Mouse (Mus musculus) right cerebral cortex, postnatal 25 days (tissue): ENCODE measurements around the gene Erc2.

ENCODE experiments used
- DNase-seq: peaks from one replicate; pipeline ENCODE4 v3.0.0; 2022

Erc2 gene

GRCm38 (mm10) chr14:28203874-28204273 is 581.6 kb downstream of the Erc2 start:
- no peak for DNase-seq

GRCm38 (mm10) chr14:28206303-28206702 is 584.1 kb downstream of the Erc2 start:
- no peak for DNase-seq

GRCm38 (mm10) chr14:28225550-28225949 is 603.3 kb downstream of the Erc2 start:
- no peak for DNase-seq

GRCm38 (mm10) chr14:28230563-28230962 is 608.3 kb downstream of the Erc2 start:
- no peak for DNase-seq

- DNase-seq = no peak
These were observed 609.0 kb downstream of the Erc2 start for GRCm38 (mm10) chr14:28231241-28231640.

- no peak for DNase-seq
These were observed 616.3 kb downstream of the Erc2 start for GRCm38 (mm10) chr14:28238336-28239048.

GRCm38 (mm10) chr14:28240111-28240510 is 617.9 kb downstream of the Erc2 start:
- no peak for DNase-seq

- no peak for DNase-seq
These were observed 620.5 kb downstream of the Erc2 start for GRCm38 (mm10) chr14:28242743-28243142.

GRCm38 (mm10) chr14:28243474-28243873 is 621.2 kb downstream of the Erc2 start:
- no peak for DNase-seq

- no peak for DNase-seq
These were observed 640.5 kb downstream of the Erc2 start for GRCm38 (mm10) chr14:28262706-28263105.

GRCm38 (mm10) chr14:28267367-28267766 is 645.1 kb downstream of the Erc2 start:
- DNase-seq = no peak

- no peak for DNase-seq
These were observed 649.6 kb downstream of the Erc2 start for GRCm38 (mm10) chr14:28271846-28272245.

GRCm38 (mm10) chr14:28273669-28274068 is 651.4 kb downstream of the Erc2 start:
- DNase-seq = no peak

GRCm38 (mm10) chr14:28274826-28275225 is 652.6 kb downstream of the Erc2 start:
- DNase-seq = no peak

GRCm38 (mm10) chr14:28278951-28279350 is 656.7 kb downstream of the Erc2 start:
- no peak for DNase-seq

GRCm38 (mm10) chr14:28280376-28280775 is 658.1 kb downstream of the Erc2 start:
- no peak for DNase-seq

- no peak for DNase-seq
These were observed 661.3 kb downstream of the Erc2 start for GRCm38 (mm10) chr14:28283319-28284095.

GRCm38 (mm10) chr14:28286511-28286910 is 664.3 kb downstream of the Erc2 start:
- DNase-seq = no peak

- no peak for DNase-seq
These were observed 666.0 kb downstream of the Erc2 start for GRCm38 (mm10) chr14:28288196-28288595.

GRCm38 (mm10) chr14:28288926-28289325 is 666.7 kb downstream of the Erc2 start:
- DNase-seq = no peak

GRCm38 (mm10) chr14:28293921-28294320 is 671.7 kb downstream of the Erc2 start:
- DNase-seq = no peak

- DNase-seq = no peak
These were observed 672.9 kb downstream of the Erc2 start for GRCm38 (mm10) chr14:28295145-28295544.

- no peak for DNase-seq
These were observed 677.9 kb downstream of the Erc2 start for GRCm38 (mm10) chr14:28300095-28300494.

GRCm38 (mm10) chr14:28301251-28301650 is 679.0 kb downstream of the Erc2 start:
- DNase-seq = no peak
